Mouse (Mus musculus): ENCODE measurements around the gene Trim37.

The Trim37 gene

DNA sequence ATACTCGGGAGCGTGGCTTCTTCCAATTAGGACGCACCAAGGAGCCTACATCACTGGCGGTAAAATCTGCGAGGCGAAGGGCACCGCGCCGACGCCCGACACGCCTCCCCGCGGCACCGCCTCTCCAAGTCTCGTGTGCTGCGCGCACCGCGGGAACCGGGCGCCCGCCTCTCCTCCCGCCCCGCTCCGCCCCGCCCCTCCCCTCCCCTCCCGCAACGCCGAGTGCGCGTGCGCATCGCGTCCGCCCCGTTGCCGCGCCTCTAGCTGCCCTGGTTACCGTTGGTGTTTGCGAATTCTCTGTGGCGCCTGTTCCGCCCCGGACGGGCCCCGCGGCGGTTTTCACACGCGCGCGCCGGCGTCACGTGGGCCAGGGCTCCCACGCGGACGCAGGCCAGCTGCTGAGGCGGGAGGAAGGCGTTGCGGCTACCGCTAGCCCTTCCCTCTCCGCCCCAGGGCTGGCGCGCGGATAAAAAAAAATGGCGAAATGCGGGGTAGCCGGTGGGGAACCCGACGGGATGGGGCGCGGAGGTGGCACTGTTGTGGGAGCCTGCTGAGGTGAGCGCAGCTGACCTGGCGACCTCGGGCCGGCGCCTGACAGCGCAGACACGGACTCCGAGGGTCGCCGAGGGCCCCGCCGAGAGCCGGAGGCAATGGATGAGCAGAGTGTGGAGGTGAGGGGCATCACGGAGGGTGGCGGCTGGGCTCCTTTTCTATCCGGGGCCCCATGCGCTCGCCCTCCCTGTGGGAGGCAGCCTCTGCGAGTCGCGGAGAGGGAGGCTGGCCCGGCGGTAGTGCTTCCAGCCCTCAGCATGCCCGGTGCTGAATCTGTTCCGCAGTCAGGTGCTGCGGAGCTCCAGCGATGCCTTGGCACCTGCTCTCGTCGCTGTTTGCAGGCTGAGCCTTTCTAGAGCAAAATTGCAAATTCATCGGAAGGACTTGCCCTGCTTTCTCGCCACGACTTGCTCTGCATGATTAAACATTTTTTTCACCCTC lies at the start of gene Trim37:
Trim37 (plus strand) TSS at position 254 of the 993 bp plus-strand sequence.
- peak; percentile 94 for DNase-seq (ENCODE audit: extremely low read depth, insufficient read length, low spot score)

- no peak for DNase-seq (ENCODE audit: extremely low read depth, insufficient read length, low spot score)
These were observed 43.2 kb upstream of the Trim37 start for GRCm38 (mm10) chr11:87083712-87084111.

DNA sequence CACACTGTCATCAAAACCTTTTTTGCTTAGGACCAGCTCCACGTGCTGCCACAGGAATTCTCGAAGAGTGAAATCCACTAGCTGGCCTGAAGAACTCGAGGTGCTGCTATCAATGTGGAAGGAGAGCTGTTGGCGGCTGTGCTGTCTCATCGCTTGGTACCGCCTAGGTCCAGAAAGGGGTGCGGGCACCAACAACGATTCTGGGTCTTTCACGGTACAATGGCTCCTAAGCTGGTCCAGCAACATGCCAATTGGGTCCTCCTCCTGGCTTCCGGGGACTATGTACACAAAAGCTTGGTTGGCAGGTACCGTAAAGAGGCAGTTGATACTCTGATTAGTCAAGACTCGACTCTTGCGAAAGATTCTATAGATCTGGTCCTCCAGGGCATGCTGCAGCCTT lies 41.4 kb upstream of the Trim37 start:
- DNase-seq (ENCODE audit: extremely low read depth, insufficient read length, low spot score), result no peak

DNA sequence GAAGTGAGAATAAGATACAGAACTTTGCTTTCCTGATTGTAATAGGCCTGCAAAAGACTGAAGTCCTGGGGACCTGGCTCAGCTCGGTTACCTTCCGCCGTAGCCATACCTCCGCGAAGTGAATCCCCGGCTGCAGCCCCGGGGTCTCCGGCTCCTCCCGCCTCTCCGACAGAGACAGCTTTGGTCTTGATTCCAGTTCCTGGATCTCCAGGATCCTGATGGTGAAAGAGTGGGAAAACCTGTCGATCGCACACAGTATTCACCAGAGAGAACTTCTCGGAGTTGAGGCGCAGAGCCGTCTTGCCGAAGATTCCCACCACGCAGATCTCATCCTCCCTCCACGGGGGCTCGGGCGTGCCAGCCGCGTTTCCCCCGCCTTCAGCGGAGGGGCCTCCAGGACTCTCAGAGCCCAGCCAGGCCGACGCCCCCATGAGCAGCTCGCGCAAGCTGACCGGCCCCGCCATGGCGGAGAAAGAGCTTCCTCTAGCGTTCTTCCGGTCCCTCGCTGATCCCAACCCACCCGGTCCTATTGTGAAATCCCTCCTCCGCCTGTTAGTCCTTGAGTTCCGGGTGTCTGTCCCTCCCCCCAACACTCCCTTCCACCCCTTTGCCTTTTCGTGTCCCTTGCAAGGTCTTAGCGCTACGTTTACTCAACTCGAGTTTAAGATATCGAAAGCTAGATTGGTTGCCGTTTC lies 40.4 kb upstream of the Trim37 start, which contains the start of gene Smg8:
Smg8 (minus strand) TSS at position 485 of the 695 bp plus-strand sequence.
- DNase-seq (ENCODE audit: extremely low read depth, insufficient read length, low spot score), result peak; percentile 79

GRCm38 (mm10) chr11:87087142-87087541 lies 39.7 kb upstream of the Trim37 start:
- no peak for DNase-seq (ENCODE audit: extremely low read depth, insufficient read length, low spot score)

GRCm38 (mm10) chr11:87108409-87108754 lies 18.5 kb upstream of the Trim37 start, which contains the start of gene Prr11:
Gene Prr11 (minus strand): TSS chr11:87108708.
- no peak for DNase-seq (ENCODE audit: extremely low read depth, insufficient read length, low spot score)

DNA sequence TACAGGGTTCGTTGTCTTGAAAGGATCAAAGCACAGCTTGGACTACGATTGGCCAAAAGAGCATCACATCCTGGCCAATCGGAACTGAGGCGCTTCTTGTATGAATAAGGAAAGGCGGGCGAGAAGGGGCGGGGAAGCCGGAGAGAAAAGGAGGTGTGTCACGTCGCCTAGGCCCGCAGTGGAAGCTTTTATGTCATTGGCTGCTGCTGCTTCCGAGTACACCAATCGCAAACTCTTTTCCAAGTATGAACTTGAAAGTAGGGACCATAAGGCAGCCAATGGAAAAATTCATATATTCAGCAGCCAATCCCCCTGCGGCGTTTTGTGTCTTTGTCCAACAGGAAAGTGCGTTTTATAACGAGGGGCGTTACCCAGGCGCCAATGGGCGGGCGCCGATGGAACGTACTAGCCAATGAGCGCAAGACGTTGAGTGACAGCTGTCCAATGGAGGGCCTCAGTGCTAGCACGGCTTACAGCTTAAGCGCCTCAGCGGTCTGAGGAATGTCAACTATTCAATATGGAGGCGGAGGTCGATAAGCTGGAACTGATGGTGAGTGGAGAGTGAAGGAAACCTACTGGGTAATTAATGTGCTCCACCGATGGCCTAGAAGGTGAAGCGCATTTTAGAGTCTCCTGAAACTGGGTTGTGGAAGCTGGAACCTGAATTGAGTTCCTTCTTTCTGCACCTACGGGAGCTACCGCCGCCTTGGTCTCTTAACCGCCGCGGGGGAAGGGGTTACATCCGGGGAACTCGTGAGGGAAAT lies 17.9 kb upstream of the Trim37 start, which contains the start of gene Ska2:
Ska2 (plus strand) TSS at position 480 of the 764 bp plus-strand sequence.
- DNase-seq (ENCODE audit: extremely low read depth, insufficient read length, low spot score), result peak; percentile 99

- peak; percentile 74 for DNase-seq (ENCODE audit: extremely low read depth, insufficient read length, low spot score)
These were observed 17.2 kb upstream of the Trim37 start for GRCm38 (mm10) chr11:87109519-87110171.

- DNase-seq (ENCODE audit: extremely low read depth, insufficient read length, low spot score), result no peak
These were observed 16.5 kb upstream of the Trim37 start for GRCm38 (mm10) chr11:87110172-87110909.

DNA sequence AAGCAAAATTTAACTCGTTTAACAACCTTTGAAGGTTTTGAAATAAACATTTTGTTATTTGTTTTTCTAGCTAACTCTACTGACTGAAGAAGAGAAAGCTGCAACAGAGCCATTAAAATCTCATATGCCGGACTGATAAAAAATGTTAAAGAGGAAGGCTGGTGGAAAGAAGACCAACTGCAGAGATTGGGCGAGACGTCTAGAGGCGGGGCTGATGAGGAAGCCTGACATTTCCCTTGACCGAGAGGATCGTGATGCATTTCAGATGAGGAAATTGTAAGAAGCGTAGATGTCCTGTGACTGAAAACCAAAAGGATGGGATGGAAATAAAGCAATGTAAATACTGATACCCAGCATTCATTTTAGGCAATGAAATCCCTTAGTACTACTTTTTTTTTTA lies 5.0 kb upstream of the Trim37 start:
- no peak for DNase-seq (ENCODE audit: extremely low read depth, insufficient read length, low spot score)

DNA sequence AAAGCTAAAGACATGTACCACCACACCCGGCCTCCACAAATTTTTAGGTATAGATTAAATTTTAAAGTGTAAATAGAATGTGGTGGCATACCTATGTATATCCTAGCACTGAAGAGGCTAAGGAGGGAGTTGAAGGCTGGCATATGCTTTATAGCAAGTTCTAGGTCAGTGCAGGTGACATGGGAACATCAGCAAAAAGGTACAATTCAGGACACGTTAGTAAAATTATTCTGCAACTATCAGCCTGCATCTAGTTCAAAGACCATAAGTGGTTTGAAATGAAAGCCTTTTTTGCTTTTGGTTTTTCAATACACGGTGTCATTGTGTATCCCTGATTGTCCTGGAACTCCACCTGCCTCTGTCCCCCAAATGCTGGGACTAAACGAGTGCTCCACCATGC lies 1.3 kb upstream of the Trim37 start:
- no peak for DNase-seq (ENCODE audit: extremely low read depth, insufficient read length, low spot score)

- peak; percentile 17 for DNase-seq (ENCODE audit: extremely low read depth, insufficient read length, low spot score)
These were observed 525 bp upstream of the Trim37 start for GRCm38 (mm10) chr11:87126281-87126823.

GRCm38 (mm10) chr11:87136233-87136632 lies 9.4 kb downstream of the Trim37 start:
- no peak for DNase-seq (ENCODE audit: extremely low read depth, insufficient read length, low spot score)

GRCm38 (mm10) chr11:87158012-87158411 lies 31.1 kb downstream of the Trim37 start:
- no peak for DNase-seq (ENCODE audit: extremely low read depth, insufficient read length, low spot score)

GRCm38 (mm10) chr11:87162687-87163086 lies 35.8 kb downstream of the Trim37 start:
- no peak for DNase-seq (ENCODE audit: extremely low read depth, insufficient read length, low spot score)

GRCm38 (mm10) chr11:87163751-87164150 lies 36.9 kb downstream of the Trim37 start:
- no peak for DNase-seq (ENCODE audit: extremely low read depth, insufficient read length, low spot score)

GRCm38 (mm10) chr11:87173625-87174024 lies 46.7 kb downstream of the Trim37 start:
- DNase-seq (ENCODE audit: extremely low read depth, insufficient read length, low spot score), result no peak

GRCm38 (mm10) chr11:87175031-87175430 lies 48.2 kb downstream of the Trim37 start:
- DNase-seq (ENCODE audit: extremely low read depth, insufficient read length, low spot score), result no peak

GRCm38 (mm10) chr11:87212313-87212712 lies 85.4 kb downstream of the Trim37 start:
- DNase-seq (ENCODE audit: extremely low read depth, insufficient read length, low spot score), result no peak
